Mouse (Mus musculus): ENCODE measurements around the gene Fads1.
A peak's percentile ranks its signal among the peaks of the same experiment; 100 is the strongest.

The Fads1 gene

DNA sequence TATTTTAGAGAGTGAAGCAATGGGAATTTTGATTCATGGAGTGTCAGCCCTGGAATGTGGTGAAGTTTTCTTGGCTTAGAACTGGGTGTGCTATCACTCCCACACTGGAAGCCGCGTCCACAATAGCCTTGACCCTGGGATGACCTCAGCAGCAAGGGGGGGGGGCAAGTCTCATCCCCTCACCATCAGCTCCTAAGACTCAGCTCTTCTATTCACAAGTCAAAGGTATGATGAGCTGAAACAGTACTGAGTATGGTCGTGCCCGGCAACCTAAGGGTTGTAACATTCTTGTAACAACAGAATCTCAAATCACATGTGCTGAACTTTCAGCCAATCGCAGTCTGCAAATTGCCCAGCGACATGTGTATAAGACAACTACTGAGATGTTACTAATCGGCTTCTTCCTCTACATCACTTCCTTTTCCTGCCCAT lies 5.7 kb upstream of the Fads1 start:
- no peak for DNase-seq (ENCODE audit: low spot score)

DNA sequence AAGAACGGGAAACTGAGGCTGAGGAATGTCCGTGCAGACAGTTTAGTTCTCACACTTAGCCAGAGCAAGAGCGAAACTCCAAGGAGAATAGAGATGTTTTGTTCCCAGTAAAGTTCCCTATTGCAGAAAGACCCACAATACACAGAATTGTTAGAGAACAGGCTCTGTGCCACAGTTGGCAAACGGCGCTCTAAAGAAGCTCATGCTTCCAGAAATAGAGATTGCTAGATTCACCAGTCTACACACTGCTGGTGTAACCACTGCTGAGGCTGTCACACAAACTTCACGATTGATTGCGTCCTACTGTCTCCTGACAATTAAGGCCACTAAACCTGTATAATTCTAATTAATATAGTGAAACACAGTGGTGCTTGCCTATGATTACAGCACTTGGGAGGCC lies 1.5 kb upstream of the Fads1 start:
- no peak for DNase-seq (ENCODE audit: low spot score)

DNA sequence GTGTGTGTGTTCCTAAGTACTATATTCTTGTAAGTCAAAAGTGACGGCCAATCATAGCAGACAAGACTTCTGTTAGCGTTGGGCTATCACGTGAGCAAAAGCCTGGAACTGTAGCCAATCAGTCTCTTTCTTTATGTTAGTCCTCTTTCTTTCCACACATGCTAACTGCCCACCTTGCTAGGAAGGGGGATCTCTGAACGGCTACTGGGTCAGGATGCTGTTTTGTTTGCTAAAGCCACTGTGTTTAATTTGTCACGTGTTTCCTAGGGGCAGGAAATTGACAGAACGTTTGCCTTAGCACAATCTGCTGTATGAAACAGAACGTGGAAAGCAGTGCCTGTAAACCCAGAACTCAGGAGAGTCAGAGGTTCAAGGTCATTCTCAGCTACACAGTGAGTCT lies 546 bp upstream of the Fads1 start:
- DNase-seq (ENCODE audit: low spot score), result no peak

DNA sequence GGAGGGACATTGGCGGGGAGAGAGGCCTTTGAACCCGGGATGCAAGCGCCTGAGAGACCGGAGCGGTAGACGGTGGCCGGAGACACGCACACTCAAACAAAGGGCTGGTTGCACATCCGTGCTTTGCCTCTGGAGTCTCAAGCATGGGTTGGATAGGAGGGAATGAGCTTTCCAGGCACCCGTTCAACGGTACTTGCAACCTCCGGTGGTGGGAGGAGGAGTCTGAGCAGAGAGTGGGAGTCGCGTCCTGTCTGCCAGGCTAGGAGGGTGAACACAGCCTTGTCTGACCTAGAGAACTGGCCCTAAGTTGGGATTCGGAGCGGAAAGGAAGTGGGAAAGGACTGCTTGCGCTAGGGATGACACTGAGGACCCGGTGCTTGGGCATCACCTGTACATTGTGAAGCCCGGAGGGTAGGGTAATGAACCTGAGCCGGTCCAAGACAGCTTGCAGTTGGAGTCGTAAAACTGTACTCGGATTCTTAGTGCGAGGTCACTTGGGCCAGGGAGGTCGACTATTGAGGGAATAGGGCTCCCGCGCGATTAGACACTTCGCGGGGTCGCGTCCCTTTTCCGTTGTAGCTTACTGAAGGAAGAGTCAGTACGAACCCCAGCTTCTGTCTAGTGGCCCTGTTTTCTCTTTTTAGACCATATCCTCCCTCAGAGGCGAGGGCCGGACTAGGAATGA lies 753 bp downstream of the Fads1 start:
- peak; percentile 83 for DNase-seq (ENCODE audit: low spot score)

DNA sequence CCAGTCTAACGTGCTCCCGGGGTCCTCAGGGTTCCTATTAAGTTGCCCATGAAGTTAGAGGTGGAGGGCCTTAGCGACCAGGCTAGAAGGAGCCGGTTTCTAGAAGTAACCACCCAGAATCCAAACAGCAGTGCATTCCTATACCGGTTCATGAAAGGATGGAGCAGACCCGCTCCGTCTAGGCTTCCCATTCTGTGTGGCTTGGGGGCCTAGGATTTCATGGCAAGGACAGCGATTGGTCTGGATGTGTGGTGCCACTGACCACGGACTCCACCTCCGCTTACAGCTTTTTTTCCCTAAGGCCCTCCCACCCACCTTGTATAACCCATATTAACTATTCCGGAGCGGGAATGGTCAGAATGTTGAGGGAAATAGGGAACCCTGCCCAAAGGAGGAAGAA lies 1.4 kb downstream of the Fads1 start:
- DNase-seq (ENCODE audit: low spot score), result peak; percentile 68

DNA sequence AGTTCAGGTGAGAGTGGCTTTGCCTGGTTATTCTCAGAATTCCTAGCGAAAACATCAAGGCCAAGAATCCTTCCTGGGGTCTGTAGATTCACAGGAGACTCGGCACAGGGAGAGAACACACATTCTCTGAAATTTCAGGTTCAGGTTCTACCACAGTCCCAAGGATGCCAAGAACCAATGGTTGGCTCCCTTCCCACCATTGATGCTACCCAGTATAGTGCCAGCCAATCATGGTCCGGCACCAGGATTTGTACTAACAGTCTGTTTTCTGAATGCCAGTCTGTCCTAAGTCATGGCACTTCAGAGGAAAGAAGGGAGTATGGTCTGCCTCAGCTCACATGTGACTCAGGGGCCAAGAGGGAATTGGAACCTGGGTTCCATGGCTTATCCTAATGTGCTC lies 3.2 kb downstream of the Fads1 start:
- no peak for DNase-seq (ENCODE audit: low spot score)

DNA sequence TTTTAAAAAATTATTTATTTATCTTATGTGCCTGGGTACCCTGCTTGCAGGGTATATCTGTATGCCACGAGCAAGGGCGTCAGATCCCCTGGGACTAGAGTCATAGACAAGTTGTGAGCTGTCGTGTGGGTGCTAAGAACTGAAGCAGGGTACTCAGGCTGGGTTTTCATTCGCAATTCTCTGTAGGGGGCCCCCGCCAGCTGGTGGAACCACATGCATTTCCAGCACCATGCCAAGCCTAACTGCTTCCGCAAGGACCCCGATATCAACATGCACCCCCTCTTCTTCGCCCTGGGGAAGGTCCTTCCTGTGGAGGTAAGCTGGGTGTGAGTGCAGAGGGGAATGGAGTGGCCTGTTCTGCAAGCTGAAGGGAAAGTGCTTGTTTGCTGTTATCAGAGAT lies 3.9 kb downstream of the Fads1 start:
- DNase-seq (ENCODE audit: low spot score), result no peak

DNA sequence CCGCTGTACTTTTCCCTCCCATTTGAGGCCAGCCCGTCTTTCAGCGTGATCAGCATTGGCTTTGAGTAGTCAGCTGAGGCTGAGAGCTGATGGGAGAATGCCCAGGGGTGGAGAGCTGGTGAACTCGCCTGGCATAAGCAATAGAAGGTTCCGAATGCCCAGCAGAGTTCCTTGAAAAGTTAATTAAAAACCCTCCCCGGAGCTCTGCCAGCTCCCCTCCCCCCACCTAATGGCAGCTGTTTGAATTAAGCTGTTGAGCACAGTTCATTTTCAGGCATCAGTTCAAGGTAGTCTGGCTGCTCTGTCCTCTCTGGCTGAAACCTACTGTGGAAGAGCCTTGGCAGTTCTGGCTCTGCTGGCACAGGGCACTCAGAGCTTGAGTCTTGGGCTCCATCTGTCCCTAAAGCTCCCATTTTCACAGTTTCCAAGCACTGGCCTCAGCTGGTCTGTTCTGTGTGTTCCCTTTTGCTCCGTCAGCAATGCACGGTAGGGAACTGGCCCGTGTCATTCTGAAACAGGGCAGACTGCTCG lies 5.7 kb downstream of the Fads1 start:
- DNase-seq (ENCODE audit: low spot score), result no peak

DNA sequence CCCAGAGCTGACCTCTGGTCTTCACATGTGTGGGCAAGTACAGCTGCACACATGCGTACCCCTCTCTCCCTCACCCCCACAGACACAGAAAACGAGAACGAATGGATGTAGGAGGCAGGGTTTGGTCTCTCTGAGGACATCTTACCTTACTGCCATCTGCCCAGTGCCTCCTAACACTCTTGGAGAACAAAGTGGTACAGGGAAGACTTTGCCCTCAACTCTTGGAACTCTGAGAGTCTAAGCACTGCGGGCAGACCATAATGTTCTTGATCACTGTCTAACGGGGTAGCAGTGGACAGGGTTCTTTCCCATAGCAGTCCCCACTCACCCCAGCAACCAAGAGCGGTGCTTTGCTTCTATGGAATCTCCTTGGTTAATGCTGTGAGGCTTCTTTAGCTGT lies 6.3 kb downstream of the Fads1 start:
- DNase-seq (ENCODE audit: low spot score), result no peak

DNA sequence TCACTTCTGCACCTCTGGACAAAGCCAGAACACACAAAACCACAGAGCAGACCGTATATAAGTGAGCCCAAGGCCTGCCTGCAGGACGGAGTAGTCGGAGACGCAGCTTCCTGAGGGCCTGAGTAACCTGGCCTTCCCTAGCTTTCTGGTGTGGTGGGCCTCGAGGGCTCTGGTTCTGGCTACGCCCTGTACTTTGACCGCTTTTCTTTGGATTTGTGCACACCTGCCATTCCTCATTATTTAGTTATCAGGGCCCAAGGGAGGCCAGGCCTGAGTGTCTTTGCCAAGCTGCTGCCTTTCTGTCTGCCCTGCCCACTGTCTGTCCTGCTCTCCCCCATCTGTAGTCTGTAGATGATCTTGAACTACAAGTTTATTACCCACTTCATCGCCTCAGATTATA lies 7.3 kb downstream of the Fads1 start:
- DNase-seq (ENCODE audit: low spot score), result no peak

DNA sequence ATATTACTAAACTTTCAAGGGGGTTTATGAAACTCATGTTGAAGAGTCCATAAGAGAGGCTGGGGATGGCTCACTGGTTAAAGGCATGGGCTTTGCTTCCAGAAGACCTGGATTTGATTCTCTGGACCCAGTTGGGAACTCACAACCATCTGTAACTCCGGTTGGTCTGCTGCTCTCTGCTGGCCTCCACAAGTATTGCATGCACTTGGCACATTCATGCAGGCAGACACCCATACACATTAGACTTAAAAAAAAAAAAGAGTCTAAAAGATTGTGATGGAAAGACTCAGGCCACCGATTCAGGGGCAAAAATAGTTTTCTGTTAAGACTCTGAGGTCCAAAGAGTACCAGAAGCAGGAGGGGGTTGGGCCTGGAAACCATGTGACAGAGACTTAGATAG lies 8.1 kb downstream of the Fads1 start:
- peak; percentile 83 for DNase-seq (ENCODE audit: low spot score)

DNA sequence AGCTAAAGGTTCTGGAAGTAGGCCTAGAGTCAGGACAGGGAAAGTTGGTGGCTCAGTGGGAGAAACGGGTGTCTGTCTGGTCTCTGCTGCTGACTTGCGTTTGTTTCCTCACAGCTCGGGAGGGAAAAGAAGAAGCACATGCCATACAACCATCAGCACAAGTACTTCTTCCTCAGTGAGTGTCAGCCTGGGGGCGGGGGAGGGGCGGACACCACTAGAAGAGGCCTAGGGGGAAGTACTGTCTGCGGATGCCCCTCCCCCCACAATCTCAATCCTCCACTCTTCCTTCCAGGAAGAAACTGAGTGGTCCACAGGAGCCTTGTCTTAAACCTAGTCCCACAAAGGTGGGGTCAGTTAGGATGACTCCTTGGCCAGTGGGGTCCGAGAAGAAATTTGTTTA lies 8.6 kb downstream of the Fads1 start:
- no peak for DNase-seq (ENCODE audit: low spot score)

DNA sequence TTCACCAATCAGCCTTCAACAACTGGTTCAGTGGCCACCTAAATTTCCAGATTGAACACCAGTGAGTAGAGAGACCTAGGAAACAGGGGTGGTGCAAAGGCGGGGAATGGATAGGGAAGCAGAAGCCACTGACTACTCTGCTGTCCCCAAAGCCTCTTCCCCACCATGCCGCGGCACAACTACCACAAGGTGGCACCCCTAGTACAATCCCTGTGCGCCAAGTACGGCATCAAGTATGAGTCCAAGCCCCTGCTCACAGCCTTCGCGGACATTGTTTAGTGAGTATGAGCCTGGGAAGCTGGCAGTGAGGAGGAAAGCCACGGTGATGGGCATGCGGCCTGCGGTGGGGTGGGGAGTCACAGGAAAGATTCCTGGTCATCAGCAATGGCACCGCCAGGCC lies 11.6 kb downstream of the Fads1 start:
- DNase-seq (ENCODE audit: low spot score), result no peak

DNA sequence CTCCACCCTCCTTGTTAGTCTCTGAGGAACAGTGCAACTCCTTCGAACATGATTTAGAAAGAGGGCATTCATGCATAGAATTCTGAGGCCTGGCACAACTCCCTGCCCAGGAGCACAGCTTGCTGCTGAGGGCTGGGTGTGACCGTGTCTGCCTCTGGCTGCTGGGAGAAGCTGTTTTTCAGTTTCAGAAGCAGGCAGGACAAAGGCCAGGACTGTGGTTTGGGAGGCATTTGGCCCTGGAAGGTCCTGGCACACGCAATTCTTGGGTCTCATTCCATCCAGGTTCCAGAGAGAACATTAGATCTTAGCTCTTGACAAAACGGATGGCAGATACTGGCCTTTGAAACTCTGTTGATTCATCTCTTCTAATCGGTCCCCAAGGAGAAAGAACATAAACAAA lies 12.6 kb downstream of the Fads1 start:
- no peak for DNase-seq (ENCODE audit: low spot score)

DNA sequence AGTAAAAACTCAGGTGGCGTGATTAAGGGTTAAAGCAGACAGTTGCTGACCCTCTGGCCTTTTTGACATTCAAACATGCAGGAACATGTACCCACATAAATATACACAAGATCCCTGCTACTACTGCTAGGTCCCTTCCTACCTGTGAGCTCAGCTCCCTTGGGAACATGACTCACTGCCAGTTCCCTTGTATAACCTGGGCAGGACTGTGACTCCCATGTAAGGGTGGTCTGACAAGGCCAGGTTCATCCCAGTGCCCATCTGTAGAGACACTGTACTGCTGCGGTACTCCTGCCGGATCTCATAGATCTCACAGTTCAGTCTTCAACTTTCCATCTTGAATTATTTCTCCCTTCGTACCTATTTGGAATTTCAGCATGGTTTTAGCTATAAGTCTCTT lies 14.4 kb downstream of the Fads1 start:
- DNase-seq (ENCODE audit: low spot score), result no peak

DNA sequence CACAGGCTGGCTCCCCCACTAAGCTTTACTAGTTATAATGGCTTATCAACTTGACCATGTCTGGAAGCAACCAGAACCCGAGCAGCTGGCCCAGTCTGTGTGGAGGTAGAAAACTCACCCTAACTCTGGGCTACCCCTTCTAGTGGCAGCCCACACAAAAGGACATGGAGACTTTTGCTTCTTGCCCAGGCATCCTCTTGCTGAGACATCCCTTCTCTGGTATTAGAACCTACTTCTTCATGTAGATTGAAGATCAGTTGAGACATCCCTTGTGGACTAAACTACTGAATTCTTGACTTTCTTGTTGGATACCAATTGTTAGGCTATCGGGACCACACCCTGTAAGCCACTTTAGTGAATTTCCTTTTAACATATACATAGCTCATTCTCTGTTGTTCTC lies 15.6 kb downstream of the Fads1 start:
- no peak for DNase-seq (ENCODE audit: low spot score)

DNA sequence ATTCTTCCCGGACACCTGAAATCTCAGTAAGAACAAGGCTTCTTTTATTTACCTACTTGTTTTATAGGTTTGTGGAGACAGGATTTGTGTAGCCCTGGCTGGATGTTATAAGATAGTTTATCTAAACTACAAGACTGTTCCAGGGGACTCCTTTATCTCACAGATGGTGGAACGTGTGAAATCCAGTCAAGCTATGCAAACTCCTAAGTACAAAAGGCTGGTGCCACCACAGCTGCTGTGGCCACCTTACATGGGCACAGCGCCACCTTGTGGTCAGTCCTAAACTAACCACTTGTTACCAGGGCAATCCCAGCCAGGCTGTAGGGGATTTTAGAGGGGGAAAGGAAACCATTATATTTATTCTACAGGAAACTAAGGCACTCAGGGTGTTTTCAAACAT lies 16.0 kb downstream of the Fads1 start:
- DNase-seq (ENCODE audit: low spot score), result peak; percentile 91

DNA sequence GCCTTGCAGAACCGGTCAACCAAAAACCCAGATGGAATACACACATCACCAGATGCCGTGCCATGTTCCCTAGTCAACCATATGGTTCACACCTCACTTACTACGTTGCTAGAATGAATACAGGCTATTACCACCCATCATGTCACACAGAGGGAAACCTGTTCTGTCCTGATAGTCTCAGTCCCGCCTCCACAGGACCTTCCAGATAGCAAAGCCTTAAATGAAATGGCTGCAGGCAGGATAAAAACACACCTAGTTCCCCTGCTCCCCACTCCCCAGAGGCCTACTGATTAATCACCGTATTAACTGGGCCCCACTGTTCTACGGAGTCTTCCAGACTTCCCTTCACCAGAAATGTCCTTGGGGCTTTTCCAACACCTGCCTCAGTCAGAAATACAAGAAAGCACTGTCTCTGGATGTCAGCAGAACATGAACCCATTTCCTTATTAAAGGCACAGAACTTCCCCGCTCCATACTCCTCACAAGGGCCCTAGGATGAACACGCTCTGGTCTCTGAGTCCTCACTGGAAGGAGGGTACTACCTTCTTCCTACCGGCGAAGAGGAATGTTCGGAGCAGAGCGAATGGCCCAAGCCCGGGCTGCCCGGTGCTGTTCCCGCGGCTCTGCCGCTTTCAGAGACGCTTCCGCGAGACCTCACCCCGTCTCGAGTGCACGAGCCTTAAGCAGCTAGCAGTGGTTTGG lies 20.6 kb downstream of the Fads1 start:
- no peak for DNase-seq (ENCODE audit: low spot score)

DNA sequence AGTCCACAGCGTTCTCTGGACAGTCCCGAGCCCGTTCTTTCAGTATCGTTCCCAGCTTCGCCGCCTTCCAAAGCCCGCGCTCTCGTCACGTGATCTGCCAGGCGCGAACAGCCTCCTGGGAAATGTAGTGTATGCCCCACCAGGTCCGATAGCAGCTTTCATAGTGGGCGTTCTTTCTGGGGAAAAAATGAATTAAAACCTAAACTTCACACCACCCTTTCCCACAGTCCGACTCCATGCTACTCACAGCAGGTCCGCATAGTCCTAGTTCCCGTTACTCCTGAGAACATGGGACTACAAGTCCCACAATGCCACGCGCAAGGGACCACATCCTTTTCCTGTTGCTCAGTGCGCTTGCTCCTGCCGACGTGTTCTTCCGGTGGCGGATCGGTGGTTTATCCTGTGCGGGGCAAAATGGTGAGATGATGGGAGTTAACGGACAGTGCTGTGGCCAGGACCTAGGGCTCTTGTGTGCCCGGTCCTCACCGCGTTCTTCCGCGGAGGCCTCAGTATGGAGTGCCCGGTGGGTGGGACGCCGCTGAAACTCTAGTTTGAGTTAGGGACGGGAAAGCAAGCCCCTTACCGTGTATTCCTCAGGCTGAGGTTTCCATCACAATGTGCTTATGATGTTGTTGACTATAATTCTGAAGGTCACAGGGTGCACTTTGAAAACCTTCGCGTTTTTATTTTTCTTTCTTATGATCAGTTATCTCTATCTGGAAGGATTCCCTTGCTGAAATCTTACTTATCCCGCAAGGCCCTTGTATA lies 21.3 kb downstream of the Fads1 start, which contains the start of the genes Tmem258 and Fen1:
TSS of gene Tmem258 (plus strand) at position 167 of the 768 bp plus-strand sequence.
TSS of gene Fen1 (minus strand) at position 322 of the 768 bp plus-strand sequence.
- peak; percentile 94 for DNase-seq (ENCODE audit: low spot score)

DNA sequence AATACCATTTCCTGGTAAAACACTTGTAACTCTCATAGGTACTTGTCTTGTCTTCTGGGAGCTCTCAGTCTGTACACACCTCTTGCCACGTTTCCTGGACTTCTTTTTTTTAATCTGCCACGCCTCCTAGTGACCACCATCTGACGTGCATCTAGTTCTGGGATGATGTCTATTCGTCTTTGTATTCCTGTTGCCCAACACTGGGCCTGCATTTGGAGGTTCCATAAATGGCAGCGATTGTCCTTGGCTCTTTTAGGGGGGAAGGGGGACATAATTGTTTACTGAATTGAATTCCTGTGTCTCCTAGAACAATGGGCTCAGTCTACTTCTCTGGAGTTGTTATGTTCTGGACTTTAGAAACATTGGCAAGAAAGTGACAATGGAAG lies 21.9 kb downstream of the Fads1 start:
- peak; percentile 74 for DNase-seq (ENCODE audit: low spot score)

DNA sequence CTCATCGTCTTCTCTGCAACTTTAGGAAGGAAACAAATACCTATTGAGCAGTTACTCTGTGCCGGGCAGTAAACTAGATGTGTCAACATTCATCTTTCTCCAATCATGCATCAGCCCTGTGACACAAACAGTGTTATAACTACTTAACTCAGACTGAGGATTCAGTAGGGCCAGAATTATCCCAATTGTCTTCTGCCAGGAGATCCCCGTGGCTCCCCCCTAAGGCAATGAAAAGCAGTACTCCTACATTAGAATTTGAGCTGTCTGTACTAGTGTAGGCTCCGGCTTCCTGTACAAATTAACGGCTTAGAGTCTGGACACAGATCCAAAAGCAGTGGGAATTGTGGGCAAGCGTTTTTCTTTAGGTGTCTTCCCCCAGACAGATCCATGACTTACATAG lies 22.4 kb downstream of the Fads1 start:
- DNase-seq (ENCODE audit: low spot score), result no peak

DNA sequence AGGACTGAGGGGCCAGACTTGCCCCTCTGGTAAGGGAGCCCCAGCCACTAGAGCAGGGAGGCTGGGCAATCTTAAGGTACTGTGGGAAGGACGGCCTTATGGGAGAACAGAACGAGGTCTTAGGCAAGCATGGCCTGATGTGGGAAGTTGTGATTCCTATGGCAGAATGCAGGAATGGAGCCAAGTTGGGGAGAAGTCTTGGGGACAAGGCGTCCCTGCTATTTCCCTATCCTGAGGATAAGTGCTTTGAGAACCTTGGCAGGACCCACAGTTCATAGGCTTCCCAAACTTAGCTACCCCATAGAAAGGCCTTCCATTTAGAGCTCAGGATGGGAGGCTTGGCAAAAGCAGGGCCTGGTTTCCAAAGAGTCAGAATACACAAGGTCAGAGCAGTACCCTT lies 26.2 kb downstream of the Fads1 start:
- DNase-seq (ENCODE audit: low spot score), result no peak

DNA sequence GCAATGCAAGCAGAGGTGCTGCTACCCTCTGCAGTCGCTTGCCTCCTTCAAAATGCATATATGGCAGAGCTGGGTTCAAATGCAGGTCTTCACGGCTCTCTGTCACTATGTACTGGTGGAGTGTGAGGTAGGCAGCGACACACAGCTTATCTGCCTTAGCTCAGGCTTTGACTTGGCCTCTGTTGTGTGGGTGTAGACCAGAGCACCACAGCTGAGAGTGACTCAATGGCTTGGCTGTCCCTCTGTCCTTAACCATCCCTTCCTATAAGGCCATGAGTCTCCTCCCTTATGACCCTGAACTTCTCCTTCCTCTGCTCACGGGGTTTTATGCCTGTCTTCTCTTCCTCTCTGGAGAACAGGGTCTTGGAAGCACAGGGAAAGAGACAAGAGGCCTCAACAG lies 28.2 kb downstream of the Fads1 start:
- DNase-seq (ENCODE audit: low spot score), result no peak

All from embryo, embryonic 10.5 days (tissue).